Mouse (Mus musculus) left cerebral cortex, adult 11 months (tissue): Measurements from ENCODE around the gene Olfr995.

Experiments used
- DNase-seq: peaks from one replicate; pipeline ENCODE4 v3.0.0; 2022; ENCODE audit warnings: low spot score

The Olfr995 gene

DNA sequence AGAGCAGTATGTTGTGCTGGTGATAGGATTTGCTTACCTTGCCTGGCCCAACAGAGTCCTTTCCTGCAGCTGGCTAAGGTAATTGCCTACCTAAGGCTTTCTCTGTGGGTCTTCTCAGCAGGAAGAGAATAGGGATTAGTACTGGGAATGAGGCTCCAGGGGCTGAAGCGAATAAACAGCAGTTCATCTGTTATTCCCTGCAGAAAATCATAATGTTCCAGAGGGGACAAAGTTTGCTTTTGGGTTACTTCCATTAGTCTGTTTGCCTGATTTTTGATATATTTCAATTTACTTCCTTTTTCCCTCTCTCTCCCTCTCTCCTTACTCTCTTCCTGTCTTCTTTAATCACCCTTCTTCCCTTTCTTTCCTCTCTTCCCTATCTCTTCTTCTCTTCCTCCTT, at the start of gene Olfr995:
Gene Olfr995, minus strand, starts transcription at position 101 of the 400 bp plus-strand sequence.
- no peak for DNase-seq

DNA sequence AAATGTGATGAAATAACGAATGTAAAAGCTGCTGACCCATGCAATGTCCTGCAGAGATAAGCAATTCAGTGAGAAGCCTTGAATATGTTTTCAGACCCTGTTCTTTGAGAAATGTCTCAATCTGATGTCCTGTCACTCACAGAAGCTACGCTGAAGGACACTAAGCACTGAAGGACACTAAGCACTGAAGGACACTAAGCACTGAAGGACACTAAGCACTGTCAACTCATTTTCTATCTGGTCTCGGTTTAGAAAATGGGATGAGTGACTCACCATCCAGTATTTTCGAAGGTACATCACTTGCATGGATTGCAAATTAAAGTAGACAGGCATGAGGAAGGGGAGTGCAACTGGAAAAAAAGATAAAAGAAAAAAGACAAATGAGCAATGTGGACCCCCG, 47.0 kb upstream of the Olfr995 start:
- no peak for DNase-seq

DNA sequence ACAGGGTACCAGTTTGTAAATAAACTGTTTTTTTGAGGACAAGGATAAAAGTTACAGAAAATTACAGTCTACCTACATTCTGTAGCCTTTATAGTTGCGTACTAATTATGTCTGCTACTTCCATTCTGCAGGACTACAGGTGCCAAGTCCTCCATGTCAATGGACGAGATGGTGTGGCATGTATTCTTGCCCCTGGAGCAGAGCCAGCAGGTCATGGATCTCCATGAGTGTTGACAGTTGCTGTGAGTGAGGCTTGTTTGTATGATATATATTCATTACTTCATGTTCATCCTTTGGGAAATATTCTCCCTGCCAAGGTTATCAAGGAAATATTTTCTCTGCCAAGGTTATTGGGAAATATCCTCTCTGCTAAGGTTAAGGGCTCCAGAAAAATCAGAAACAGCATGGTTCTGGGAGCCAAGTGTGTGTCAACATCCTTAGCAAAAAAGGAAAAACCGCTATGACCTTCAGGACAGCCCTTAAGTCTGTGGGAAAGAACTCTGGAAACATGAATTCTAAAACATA, 23.4 kb upstream of the Olfr995 start:
- DNase-seq = no peak

DNA sequence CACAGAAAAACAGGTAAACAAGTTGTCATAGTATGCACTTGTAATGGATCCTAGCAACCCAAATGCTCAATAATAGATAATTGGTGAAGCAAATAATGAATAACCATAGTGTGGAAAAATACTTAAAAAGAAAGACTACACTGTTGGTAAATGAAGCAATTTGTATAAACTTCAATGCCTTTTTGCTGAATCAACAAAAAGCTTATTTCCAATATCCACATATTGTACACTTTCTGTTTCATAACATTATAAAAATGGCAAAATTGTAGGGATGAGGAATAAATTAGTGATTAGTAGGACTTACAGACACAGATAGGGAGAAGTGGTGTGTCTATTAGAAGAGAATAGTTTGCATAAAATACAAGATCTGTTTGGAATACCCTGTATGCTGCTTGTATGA, 893 bp downstream of the Olfr995 start:
- no peak for DNase-seq

DNA sequence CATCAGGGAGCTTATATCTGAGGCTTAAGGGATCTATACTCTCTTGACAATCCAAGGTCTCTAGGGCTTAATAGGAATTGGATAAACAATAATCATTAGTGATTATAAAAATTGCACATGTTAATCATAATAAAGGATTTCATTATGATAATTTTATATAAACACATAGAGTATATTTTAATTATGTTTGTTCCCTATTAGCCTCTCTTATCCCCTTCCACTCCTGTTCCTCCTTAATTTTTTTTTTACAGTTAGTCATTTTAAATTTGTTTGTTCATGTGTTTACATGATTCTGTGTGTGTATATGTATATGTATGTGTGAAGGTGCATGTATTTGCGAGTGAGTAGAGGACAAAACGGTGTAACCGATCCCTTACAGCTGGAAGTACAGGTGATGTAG, 7.1 kb downstream of the Olfr995 start, which contains the start of gene Olfr994:
Gene Olfr994, minus strand, starts transcription at position 101 of the 400 bp plus-strand sequence.
- no peak for DNase-seq

DNA sequence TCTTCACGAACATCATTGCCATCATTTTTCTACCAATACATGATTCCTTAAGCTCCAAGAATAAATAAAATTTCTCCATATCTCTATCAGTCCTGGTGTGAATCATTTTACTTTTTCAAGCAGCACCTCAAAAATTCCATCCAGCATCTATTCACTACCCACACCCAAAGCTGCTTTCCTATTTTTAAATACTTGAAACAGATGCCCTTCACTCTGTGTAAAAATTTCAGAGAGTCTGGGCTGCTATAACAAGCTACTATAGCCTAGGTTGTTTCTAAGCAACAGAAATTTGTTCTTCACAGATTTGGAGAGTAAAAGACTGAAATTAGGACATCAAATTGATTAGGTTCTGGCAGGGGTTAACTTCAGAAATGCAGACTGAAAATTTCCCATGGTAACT, 17.5 kb downstream of the Olfr995 start:
- peak; percentile 21 for DNase-seq

DNA sequence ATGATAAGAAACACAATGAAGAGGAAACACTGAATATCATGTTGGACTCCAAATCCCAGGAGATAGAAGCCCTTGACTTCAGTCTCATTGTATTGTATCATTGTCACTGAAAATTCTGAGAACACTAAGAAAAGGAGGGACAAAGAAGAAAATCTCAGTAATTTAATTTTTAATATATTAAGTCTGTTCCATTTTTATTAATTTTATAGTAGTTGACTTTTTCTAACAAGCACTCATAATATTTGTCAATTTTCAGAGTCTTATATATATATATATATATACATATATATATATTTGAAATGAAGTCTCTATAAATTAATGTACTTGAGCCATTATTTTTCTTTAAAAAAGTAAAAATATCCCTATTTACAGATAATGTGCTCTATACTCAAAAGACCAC, 28.7 kb downstream of the Olfr995 start, which contains the start of gene Olfr993:
Gene Olfr993, minus strand, starts transcription at position 101 of the 400 bp plus-strand sequence.
- DNase-seq = no peak

DNA sequence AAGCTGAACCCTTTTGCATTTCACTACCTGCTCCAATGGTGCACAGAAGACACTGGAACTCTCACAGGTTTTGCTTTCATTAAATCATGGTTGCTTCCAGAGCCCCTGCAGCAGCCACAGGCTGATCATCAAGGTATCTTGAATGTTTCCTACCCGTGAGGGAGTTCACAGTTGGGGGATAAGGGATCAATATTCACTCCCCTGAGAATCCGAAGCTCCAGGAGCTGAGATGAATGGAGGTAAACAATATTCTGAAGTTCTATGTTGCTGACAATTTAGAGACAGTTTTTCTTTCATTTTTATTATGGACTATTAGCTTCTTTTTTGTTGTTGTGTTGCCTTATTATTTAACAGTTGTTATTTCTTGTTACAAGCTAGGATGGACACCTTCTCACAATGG, 34.1 kb downstream of the Olfr995 start, which contains the start of gene Olfr992:
Gene Olfr992, minus strand, starts transcription at position 101 of the 400 bp plus-strand sequence.
- DNase-seq = no peak
